Mouse (Mus musculus): ENCODE results near the gene Gm28308. TPM values are rescaled to one million over a fixed set of nuclear protein-coding genes. Genes with fewer than 3 reads are reported as not detected.

Gm28308 gene
- polyA plus RNA-seq, 1 experiment from 2014 or later: not detected

DNA sequence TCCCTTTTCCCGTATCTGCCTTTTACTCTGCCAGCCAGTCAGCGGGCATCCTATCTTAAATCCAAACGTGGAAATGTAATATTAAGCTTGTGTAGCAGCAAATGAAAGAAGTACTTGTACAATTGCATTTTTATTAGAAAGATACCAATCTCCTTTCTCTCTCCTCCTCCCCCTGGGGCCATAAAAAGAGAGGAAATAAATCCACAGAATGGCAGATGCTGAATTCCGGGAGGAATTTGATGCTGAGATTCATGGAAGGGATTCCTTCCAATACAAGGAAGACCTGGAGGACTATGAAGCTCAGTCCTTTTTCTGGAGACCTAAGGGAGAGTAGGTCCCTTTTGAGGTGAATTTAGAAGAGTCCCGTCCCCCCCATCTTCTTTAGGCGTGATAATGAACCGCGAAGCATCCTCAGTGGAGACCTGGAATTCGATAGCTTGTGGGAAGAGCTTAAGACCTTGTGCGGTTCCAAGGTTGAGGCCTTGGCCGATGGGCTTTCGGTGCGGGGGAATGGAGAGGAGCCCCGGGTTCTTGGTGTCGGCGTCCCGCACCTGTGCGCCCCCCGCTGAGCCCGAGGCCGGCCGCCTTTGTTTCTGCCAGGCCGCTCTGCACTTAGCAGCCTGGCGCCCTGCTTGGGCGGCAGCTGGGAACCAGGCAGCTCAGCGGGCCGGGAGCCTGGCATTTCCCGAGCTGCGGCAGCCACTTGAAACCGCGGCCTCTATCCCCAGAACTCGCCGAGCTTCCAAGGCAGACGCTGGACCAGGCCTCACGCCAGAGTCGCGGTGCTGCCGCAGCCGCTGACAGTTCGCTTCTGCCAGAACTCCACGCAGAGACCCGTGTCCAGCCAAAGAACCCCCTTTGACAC, 44.7 kb downstream of the Gm28308 start:
- H3K4me1 ChIP-seq (replicated peaks; ENCODE audit: control insufficient read depth, insufficient read depth, low read length): peaks cover 26% of the 10 kb centered on the region
- H3K4me3 ChIP-seq (replicated peaks; ENCODE audit: low read length): peak overlapping the region; percentile 71
- peaks cover 52% of the 10 kb centered on the region for H3K27me3 ChIP-seq (ENCODE audit: control insufficient read depth, insufficient read depth, low read length)
- peak overlapping the region; percentile 100 for H3K27ac ChIP-seq
- H3K4me2 ChIP-seq (replicated peaks): peak overlapping the region; percentile 81
- ATAC-seq (ENCODE audit: low FRiP score) (no peak), DNase-seq (ENCODE audit: low spot score) (peak; percentile 69)
- WGBS: under 1% methylated on average over 42 of the region's 42 CpGs
- no peaks in the 10 kb centered on the region for H3K36me3 ChIP-seq (replicated peaks; ENCODE audit: control insufficient read depth, insufficient read depth)
- no peaks in the 10 kb centered on the region for H3K9me3 ChIP-seq (ENCODE audit: control insufficient read depth, low read length)
- peak overlapping the region; percentile 99 for H3K9ac ChIP-seq

DNA sequence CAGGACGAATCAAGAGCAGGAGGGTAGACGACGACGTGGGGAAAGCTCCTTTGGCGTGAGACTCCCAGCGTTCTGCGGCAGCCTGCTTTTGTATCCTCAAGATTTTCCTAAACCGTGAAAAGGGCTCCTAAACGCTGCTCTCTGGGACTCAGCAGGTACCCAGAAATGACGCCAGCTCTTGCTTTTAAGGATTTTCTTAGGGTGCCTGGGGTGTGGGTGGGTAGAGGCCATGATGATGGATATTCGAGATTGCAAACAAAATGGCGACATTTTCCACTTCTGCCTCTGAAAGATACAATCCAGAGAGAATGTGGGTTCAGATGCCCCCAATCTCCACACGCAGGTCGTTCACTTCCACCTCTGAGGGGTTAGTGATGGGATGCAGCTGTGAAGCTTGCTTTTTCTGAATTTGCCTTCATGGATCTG, 45.4 kb downstream of the Gm28308 start:
- peaks cover 48% of the 10 kb centered on the region for H3K27me3 ChIP-seq (ENCODE audit: control insufficient read depth, insufficient read depth, low read length)

DNA sequence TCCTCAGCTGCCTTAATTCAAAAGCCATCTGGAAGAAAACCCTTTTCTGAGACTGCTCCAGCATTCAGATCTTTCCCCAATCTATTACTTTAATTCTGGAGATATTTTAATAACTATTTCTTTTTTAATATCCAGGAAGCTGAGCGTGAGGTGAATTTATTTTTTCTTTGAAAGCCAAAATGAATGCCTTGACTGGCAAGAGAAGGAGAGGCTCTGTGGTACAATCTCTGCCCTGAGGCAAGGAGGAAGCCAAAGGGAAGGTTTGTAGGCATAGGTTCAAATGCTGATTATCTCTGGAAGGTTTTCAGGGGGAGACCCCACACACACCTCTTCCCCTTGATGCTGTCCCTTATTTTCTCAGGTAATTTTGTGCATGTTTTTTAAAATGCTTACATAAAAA, 46.0 kb downstream of the Gm28308 start:
- DNase-seq (ENCODE audit: low spot score) (no peak), ATAC-seq (ENCODE audit: low FRiP score) (no peak)
- WGBS: 8% methylated on average over 1 of the region's 1 CpGs
- Histone ChIP-seq H3K27ac (peak overlapping the region; percentile 100), H3K9me3 (ENCODE audit: control insufficient read depth, low read length) (no peaks in the 10 kb centered on the region), H3K4me3 (replicated peaks; ENCODE audit: low read length) (peak overlapping the region; percentile 71), H3K36me3 (replicated peaks; ENCODE audit: control insufficient read depth, insufficient read depth) (0 out of 2 replicates have a peak, but pooled peaks cover 3% of the 10 kb centered on the region), H3K4me1 (replicated peaks; ENCODE audit: control insufficient read depth, insufficient read depth, low read length) (peaks cover 24% of the 10 kb centered on the region), H3K27me3 (ENCODE audit: control insufficient read depth, insufficient read depth, low read length) (peaks cover 47% of the 10 kb centered on the region), H3K4me2 (replicated peaks) (peak overlapping the region; percentile 81), H3K9ac (peak overlapping the region; percentile 99)

More for the DNA sequence above, 45.4 kb downstream of the Gm28308 start:
- Histone ChIP-seq H3K9me3 (ENCODE audit: control insufficient read depth, low read length) (no peaks in the 10 kb centered on the region), H3K36me3 (replicated peaks; ENCODE audit: control insufficient read depth, insufficient read depth) (0 out of 2 replicates have a peak, but pooled peaks cover 3% of the 10 kb centered on the region), H3K4me1 (replicated peaks; ENCODE audit: control insufficient read depth, insufficient read depth, low read length) (peaks cover 26% of the 10 kb centered on the region), H3K27ac (peak overlapping the region; percentile 100), H3K4me2 (replicated peaks) (peak overlapping the region; percentile 81), H3K9ac (peak overlapping the region; percentile 99), H3K4me3 (replicated peaks; ENCODE audit: low read length) (peak overlapping the region; percentile 71)
- no peak for DNase-seq (ENCODE audit: low spot score)
- 5% methylated on average over 14 of the region's 14 CpGs for WGBS
- ATAC-seq (ENCODE audit: low FRiP score): no peak

DNA sequence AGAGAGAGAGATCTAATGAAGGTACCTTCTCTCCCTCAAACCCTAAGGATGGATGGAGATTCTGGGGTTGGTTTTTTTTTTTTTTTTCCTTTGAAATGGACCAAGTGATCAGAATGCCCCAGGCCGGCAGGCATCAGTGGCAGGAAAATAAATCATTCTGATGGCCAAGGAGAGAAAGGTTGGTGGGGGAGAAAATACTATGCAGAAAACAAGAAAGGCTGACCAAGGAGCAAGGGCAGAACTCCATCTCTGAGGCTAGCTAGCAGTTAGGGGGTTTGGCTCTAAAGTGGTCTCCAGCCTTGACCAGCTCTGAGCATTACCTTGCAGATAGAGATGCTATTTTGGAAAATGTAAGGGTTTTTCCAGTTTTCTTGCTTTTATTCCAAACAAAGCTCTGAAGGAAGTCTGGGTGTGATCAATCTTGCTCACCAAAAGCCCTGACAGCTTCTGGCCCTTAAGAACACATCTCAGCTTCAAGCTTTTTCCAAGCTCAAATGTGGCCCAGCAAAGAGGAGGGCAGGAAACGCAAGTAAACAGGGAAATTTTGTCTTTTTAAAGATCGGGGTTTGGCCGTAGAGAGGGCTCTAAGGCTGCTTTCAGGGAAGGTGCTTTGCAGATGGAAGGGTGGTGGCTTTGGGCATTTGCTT, 46.6 kb downstream of the Gm28308 start:
- Histone ChIP-seq H3K36me3 (replicated peaks; ENCODE audit: control insufficient read depth, insufficient read depth) (0 out of 2 replicates have a peak, but pooled peaks cover 3% of the 10 kb centered on the region), H3K4me3 (replicated peaks; ENCODE audit: low read length) (peak overlapping the region; percentile 71), H3K27ac (peak overlapping the region; percentile 100), H3K9me3 (ENCODE audit: control insufficient read depth, low read length) (no peaks in the 10 kb centered on the region), H3K4me1 (replicated peaks; ENCODE audit: control insufficient read depth, insufficient read depth, low read length) (peaks cover 18% of the 10 kb centered on the region), H3K9ac (peak overlapping the region; percentile 99), H3K27me3 (ENCODE audit: control insufficient read depth, insufficient read depth, low read length) (peaks cover 44% of the 10 kb centered on the region), H3K4me2 (replicated peaks) (peak overlapping the region; percentile 81)
- 4% methylated on average over 4 of the region's 4 CpGs for WGBS
- ATAC-seq (ENCODE audit: low FRiP score) (no peak), DNase-seq (ENCODE audit: low spot score) (peak; percentile 46)

- ATAC-seq (ENCODE audit: low FRiP score) (no peak), DNase-seq (ENCODE audit: low spot score) (peak; percentile 51)
- Histone ChIP-seq H3K27me3 (ENCODE audit: control insufficient read depth, insufficient read depth, low read length) (peaks cover 36% of the 10 kb centered on the region), H3K9me3 (ENCODE audit: control insufficient read depth, low read length) (no peaks in the 10 kb centered on the region), H3K4me1 (replicated peaks; ENCODE audit: control insufficient read depth, insufficient read depth, low read length) (peaks cover 10% of the 10 kb centered on the region), H3K36me3 (replicated peaks; ENCODE audit: control insufficient read depth, insufficient read depth) (0 out of 2 replicates have a peak, but pooled peaks cover 3% of the 10 kb centered on the region), H3K27ac (peak overlapping the region; percentile 100), H3K4me2 (replicated peaks) (peak overlapping the region; percentile 81), H3K4me3 (replicated peaks; ENCODE audit: low read length) (peak overlapping the region; percentile 71), H3K9ac (peak overlapping the region; percentile 99)
- under 1% methylated on average over 28 of the region's 28 CpGs for WGBS
Measured at GRCm38 (mm10) chr6:52165441-52166370, 47.4 kb downstream of the Gm28308 start.

- no peaks in the 10 kb centered on the region for H3K9me3 ChIP-seq (ENCODE audit: control insufficient read depth, low read length)
- peak within 1 kb of the TSS; percentile 71 for H3K4me3 ChIP-seq (replicated peaks; ENCODE audit: low read length)
- peaks cover 30% of the 10 kb centered on the region for H3K27me3 ChIP-seq (ENCODE audit: control insufficient read depth, insufficient read depth, low read length)
- H3K27ac ChIP-seq: peak within 1 kb of the TSS; percentile 100
- H3K9ac ChIP-seq: peak within 1 kb of the TSS; percentile 99
- peak; percentile 72 for DNase-seq (ENCODE audit: low spot score)
- peaks cover 2% of the 10 kb centered on the region for H3K4me1 ChIP-seq (replicated peaks; ENCODE audit: control insufficient read depth, insufficient read depth, low read length)
- ATAC-seq (ENCODE audit: low FRiP score): peak; percentile 67
- WGBS: under 1% methylated on average over 25 of the region's 25 CpGs
- H3K4me2 ChIP-seq (replicated peaks): peak within 1 kb of the TSS; percentile 81
- H3K36me3 ChIP-seq (replicated peaks; ENCODE audit: control insufficient read depth, insufficient read depth): 0 out of 2 replicates have a peak, but pooled peaks cover 3% of the 10 kb centered on the region
Measured at GRCm38 (mm10) chr6:52164626-52165440, 48.3 kb downstream of the Gm28308 start, which contains the start of gene Hoxa2. TSS of gene Hoxa2 (minus strand) at chr6:52164831.

- Histone ChIP-seq H3K27me3 (ENCODE audit: control insufficient read depth, insufficient read depth, low read length) (peaks cover 33% of the 10 kb centered on the region; the same call in 1 of the 2 replicates), H3K27ac (peak overlapping the region; percentile 100), H3K4me1 (replicated peaks; ENCODE audit: control insufficient read depth, insufficient read depth, low read length) (peaks cover 7% of the 10 kb centered on the region; the same call in 1 of the 2 replicates), H3K9ac (peak overlapping the region; percentile 99), H3K9me3 (ENCODE audit: control insufficient read depth, low read length) (no peaks in the 10 kb centered on the region), H3K4me3 (replicated peaks; ENCODE audit: low read length) (peak overlapping the region; percentile 71), H3K36me3 (replicated peaks; ENCODE audit: control insufficient read depth, insufficient read depth) (0 out of 2 replicates have a peak, but pooled peaks cover 3% of the 10 kb centered on the region), H3K4me2 (replicated peaks) (peak overlapping the region; percentile 81)
- under 1% methylated on average over 38 of the region's 39 CpGs for WGBS
- ATAC-seq (ENCODE audit: low FRiP score): peak; percentile 18; the same call in 1 of the 2 replicates
- DNase-seq (ENCODE audit: low spot score): no peak
Measured at GRCm38 (mm10) chr6:52164051-52164625, 49.0 kb downstream of the Gm28308 start.
